Mouse (Mus musculus) spleen, postnatal 4 days (tissue): ENCODE results near the gene Mrap2.

Experiments used
- DNase-seq, 2 experiments: peaks; one replicate each; pipeline ENCODE4 v3.0.0; 2022; ENCODE audit warnings: low spot score in 2 of 2

Gene Mrap2

GRCm38 (mm10) chr9:87178534-87178933 lies 34.4 kb downstream of the Mrap2 start:
- no peak for DNase-seq

GRCm38 (mm10) chr9:87182231-87182630 lies 38.1 kb downstream of the Mrap2 start:
- no peak for DNase-seq

- no peak for DNase-seq
These were observed 43.2 kb downstream of the Mrap2 start for GRCm38 (mm10) chr9:87187336-87187735.

- DNase-seq, result no peak
These were observed 49.6 kb downstream of the Mrap2 start for GRCm38 (mm10) chr9:87193721-87194120.

- no peak for DNase-seq
These were observed 53.2 kb downstream of the Mrap2 start for GRCm38 (mm10) chr9:87197277-87197676.

GRCm38 (mm10) chr9:87198036-87198435 lies 53.9 kb downstream of the Mrap2 start:
- no peak for DNase-seq

- no peak for DNase-seq
These were observed 56.3 kb downstream of the Mrap2 start for GRCm38 (mm10) chr9:87200426-87200825.

- DNase-seq, result no peak
These were observed 56.8 kb downstream of the Mrap2 start for GRCm38 (mm10) chr9:87200919-87201318.

- DNase-seq, result no peak
These were observed 58.3 kb downstream of the Mrap2 start for GRCm38 (mm10) chr9:87202431-87202830.

GRCm38 (mm10) chr9:87210830-87211339 lies 66.8 kb downstream of the Mrap2 start:
- no peak for DNase-seq

GRCm38 (mm10) chr9:87213204-87213603 lies 69.1 kb downstream of the Mrap2 start:
- DNase-seq, result no peak
